Mouse (Mus musculus): Measurements from ENCODE around the gene Snx29.
"Not testable (repeated sequence)": the region's sequence is repeated elsewhere in the genome, so short reads cannot be mapped to it uniquely, and the experiment has no call there.

Gene Snx29

GRCm38 (mm10) chr16:11322409-11323323 lies at the start of gene Snx29:
Gene Snx29, plus strand, starts transcription at chr16:11322908.
- peak; percentile 90 to 91 for DNase-seq

- DNase-seq, result no peak
Measured at GRCm38 (mm10) chr16:11276888-11277287, 45.8 kb upstream of the Snx29 start.

- DNase-seq, result no peak
Measured at GRCm38 (mm10) chr16:11278778-11279177, 43.9 kb upstream of the Snx29 start.

GRCm38 (mm10) chr16:11282655-11283232 lies 40.0 kb upstream of the Snx29 start:
- DNase-seq, result no peak

GRCm38 (mm10) chr16:11284881-11285280 lies 37.8 kb upstream of the Snx29 start:
- no peak for DNase-seq

- no peak for DNase-seq
Measured at GRCm38 (mm10) chr16:11285949-11286348, 36.8 kb upstream of the Snx29 start.

- DNase-seq, result not testable (repeated sequence)
Measured at GRCm38 (mm10) chr16:11288873-11289272, 33.8 kb upstream of the Snx29 start.

GRCm38 (mm10) chr16:11295583-11295982 lies 27.1 kb upstream of the Snx29 start:
- DNase-seq, result not testable (repeated sequence)

GRCm38 (mm10) chr16:11297700-11298099 lies 25.0 kb upstream of the Snx29 start:
- DNase-seq, result not testable (repeated sequence)

- DNase-seq, result no peak
Measured at GRCm38 (mm10) chr16:11303741-11304140, 19.0 kb upstream of the Snx29 start.

- DNase-seq, result no peak
Measured at GRCm38 (mm10) chr16:11305531-11305930, 17.2 kb upstream of the Snx29 start.

- DNase-seq, result no peak
Measured at GRCm38 (mm10) chr16:11313512-11313911, 9.2 kb upstream of the Snx29 start, which contains the start of gene Tnfrsf17. Gene Tnfrsf17, plus strand, starts transcription at chr16:11313812.

- DNase-seq, result no peak
Measured at GRCm38 (mm10) chr16:11315786-11316320, 6.9 kb upstream of the Snx29 start.

GRCm38 (mm10) chr16:11316748-11317147 lies 6.0 kb upstream of the Snx29 start:
- DNase-seq, result no peak

- peak in 1 of 2 experiments; percentile 7 for DNase-seq
Measured at GRCm38 (mm10) chr16:11317324-11317723, 5.4 kb upstream of the Snx29 start.

GRCm38 (mm10) chr16:11323324-11324051 lies 780 bp downstream of the Snx29 start:
- peak in 1 of 2 experiments; percentile 8 for DNase-seq

- DNase-seq, result no peak
Measured at GRCm38 (mm10) chr16:11330081-11330800, 7.5 kb downstream of the Snx29 start.

GRCm38 (mm10) chr16:11331030-11331429 lies 8.3 kb downstream of the Snx29 start:
- no peak for DNase-seq

GRCm38 (mm10) chr16:11343292-11343815 lies 20.6 kb downstream of the Snx29 start:
- DNase-seq, result no peak

GRCm38 (mm10) chr16:11351903-11352302 lies 29.2 kb downstream of the Snx29 start:
- DNase-seq, result no peak

GRCm38 (mm10) chr16:11359173-11359572 lies 36.5 kb downstream of the Snx29 start:
- DNase-seq, result no peak

GRCm38 (mm10) chr16:11359919-11360318 lies 37.2 kb downstream of the Snx29 start:
- DNase-seq, result no peak
